Mouse (Mus musculus) spleen, postnatal 36 days (tissue): ENCODE results near the gene Wasl.

Experiments used
- DNase-seq, 2 experiments: peaks; one replicate each; pipeline ENCODE4 v3.0.0; 2022; ENCODE audit warnings: low spot score in 2 of 2, mixed read lengths in 1 of 2

Wasl gene

GRCm38 (mm10) chr6:24645346-24646053, 19.3 kb downstream of the Wasl start:
- no peak for DNase-seq

GRCm38 (mm10) chr6:24642960-24643359, 21.8 kb downstream of the Wasl start:
- DNase-seq: no peak

DNA sequence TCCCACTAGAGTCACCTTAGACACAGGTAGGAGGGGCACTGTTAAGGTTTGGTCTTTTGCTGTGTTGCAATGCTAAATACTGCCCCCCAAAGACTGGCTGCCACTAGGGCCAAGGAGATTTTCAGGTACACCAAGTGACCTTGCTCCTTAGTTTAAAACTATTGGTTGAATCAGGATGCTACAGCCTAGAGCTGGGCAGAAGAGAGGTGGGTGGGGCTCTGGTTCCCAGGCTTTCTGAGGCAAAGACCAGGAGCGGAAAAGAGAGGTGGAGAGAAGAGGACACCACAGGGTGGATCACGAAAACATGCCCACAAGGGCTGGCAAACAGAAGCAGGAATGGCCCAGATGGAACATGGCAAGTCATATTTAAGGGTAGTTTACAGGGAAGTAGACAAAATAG, 22.6 kb downstream of the Wasl start:
- no peak for DNase-seq

DNA sequence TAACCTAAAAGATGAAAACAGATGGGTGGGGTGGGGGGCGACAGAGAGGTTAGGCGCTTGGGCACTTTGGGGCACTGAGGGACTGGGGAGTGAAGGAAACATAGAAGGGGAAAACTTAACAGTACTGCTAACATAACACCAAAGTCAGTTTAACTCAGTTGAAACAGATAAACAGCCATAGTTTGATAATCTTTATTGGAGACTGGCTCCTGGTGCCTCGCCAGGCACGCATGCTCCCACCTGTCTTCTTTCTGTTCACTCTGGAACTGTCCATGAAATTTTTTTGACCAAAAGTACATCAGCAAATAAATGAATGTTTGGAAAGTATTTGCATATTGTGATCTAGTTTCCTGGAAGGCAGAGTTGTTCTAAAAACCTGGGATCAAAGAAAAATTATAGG, 23.5 kb downstream of the Wasl start:
- DNase-seq: no peak

GRCm38 (mm10) chr6:24635814-24636213, 29.0 kb downstream of the Wasl start:
- no peak for DNase-seq

GRCm38 (mm10) chr6:24634065-24634464, 30.7 kb downstream of the Wasl start:
- DNase-seq: no peak

- DNase-seq: no peak
Observed at GRCm38 (mm10) chr6:24632061-24632460, 32.7 kb downstream of the Wasl start.

DNA sequence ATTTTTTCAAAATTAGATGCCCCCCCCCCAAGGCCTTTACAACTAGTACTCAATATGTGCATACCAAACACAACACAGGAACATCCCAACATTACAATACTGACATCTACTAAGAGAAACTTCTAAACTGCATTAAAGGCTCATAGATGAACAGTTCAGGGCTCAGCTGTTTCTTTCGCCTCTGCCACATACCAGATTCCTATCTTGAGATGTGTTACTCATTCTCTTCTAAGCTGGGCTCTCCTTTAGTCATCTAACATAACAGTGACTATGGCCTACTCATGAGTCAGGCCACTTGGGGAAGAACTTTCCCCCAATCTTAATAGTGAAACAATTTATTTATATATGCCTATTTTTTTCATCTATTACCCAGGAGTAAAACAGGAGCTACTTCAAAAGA, 36.3 kb downstream of the Wasl start:
- no peak for DNase-seq

DNA sequence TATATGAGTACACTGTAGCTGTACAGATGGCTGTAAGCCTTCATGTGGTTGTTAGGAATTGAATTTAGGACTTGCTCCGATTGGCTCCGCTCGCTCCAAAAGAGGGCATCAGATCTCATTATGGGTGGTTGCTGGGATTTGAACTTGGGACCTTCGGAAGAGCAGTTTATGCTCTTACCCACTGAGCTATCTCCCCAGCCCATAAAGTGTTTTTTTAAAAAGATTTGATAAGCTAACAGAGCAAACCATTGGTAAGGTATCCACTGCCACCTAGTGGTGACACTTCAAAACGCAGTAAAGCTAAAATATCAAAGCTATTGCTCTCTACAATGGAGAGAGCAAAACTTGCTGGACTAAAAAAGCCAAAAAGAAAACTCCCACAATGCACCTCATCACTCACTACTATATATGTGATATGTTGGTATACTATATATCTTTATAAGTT, 37.2 kb downstream of the Wasl start:
- peak; percentile 6 to 29 for DNase-seq

DNA sequence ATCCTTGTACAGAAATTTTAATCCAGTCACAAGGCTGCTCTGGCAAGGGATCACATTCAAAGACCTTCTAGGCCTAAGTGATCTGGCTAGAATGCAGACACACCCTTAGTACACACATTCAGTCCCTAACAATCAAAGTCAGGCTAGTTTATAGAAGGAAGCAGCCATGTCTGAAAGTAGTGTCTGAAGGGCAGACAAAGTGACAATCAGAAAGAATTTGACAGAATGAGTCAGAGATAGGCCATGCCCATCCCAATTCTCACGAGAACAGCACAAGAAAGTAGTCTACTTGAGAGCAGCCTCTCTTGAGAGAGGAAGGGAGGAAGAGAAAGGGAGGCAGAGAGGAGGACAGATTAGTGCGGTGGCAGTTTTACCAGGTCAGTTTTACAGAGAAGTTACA, 42.7 kb downstream of the Wasl start:
- DNase-seq: no peak

- no peak for DNase-seq
Observed at GRCm38 (mm10) chr6:24620936-24621335, 43.9 kb downstream of the Wasl start.

DNA sequence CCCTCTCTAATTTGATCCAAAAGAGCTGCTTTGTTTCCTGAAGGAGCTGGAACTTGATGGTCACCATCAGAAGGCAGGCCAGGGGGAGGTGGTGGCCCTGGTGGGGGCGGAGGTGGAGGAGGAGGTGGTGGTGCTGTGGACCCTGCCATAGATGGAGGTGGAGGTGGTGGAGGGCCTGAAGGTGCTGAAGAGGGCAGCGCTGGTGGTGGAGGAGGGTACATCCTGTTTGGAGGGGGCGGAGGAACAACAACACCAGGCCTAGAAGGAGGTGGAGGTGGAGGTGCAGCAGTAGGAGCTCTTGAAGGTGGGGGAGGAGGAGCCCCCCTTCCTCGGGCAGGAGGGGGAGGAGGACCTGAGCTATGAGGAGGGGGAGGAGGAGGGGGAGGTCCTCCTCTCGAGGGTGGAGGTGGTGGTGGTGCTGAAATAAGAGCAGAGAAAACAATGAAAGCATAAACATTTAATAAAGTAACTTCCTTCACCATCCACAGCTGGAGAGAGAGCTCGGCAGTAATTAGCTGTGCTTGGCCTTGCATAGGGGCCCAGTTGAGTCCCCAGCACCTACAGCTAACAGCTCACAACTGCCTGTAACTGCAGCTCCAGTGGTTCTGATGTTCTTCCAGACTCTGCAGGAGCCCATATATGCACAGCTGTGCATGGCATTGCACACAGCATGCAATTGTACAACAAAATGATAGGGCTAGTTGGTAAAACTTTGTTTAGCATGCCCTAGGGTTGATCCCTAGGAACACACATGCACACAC, 45.3 kb downstream of the Wasl start:
- no peak for DNase-seq

- DNase-seq: no peak
Observed at GRCm38 (mm10) chr6:24616746-24617145, 48.1 kb downstream of the Wasl start.

DNA sequence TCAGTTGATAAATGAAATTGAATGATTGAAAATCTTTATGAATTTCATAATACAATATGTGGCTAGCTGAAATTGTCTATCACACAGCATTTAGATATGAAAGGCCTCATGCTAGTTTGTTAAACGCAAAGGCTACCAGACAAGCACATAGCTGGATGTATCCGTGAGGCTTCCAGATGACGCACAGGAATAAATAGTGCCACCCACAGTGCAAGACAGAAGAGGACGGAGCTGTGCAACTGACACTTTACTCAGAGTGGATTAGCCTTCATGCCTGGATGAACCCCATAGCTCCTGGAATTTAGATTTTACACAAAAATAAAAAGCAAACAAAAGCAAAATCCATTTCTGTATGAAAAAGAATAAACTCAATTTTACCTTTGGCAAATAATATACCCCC, 50.9 kb downstream of the Wasl start:
- DNase-seq: no peak

DNA sequence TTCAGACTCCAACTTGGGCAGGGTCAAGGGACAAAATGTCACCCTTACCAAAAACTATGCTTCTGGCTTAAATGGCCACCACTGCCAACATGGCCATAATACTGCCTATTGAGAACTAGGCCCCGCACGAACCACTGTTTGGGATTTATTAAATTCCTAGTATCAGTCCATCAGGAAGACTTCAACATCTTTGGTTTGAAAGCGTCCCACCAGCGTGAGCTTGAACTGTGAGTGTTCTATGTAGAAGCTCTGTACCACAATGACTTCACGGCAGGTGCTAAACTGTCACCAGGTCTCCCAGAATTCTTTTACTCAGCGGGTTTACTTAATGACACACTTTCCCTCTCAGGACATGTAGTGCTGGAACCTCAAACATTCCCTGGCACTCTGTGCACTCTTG, 51.5 kb downstream of the Wasl start:
- DNase-seq: no peak

DNA sequence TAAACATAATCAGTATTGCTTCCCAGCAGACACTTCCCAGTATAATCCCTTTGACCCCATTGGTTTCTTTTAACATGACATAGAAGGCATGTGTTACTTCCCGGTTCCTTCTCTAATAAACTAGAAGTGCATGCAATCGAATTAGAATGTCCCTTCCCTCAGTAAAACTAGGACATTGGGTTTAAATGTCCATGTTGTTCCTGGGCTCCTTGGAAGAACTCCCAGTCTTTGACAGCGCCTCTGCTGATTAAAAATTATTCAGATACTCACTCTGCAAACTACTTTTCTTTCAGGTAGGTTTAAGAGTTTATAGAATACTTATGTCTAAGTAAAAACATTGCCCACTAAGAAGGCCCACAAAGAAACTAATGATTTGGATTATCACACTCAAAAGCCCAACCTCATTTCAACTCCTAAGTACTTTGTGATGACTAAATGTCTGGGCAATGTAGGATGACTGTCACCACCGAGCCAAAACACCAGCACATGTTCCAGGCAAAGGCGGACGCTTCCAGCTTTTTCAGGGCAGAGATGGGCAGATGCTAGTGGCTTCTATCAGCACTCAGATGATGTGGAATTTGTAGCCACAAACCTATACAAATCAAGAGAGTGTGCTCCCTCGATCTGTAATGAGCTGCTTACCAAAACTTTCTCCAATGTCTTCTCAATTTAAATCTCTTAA, 52.6 kb downstream of the Wasl start:
- no peak for DNase-seq

- DNase-seq: no peak
Observed at GRCm38 (mm10) chr6:24610358-24610757, 54.5 kb downstream of the Wasl start.

GRCm38 (mm10) chr6:24609531-24609930, 55.3 kb downstream of the Wasl start:
- no peak for DNase-seq

- no peak for DNase-seq
Observed at GRCm38 (mm10) chr6:24608682-24609081, 56.1 kb downstream of the Wasl start.

DNA sequence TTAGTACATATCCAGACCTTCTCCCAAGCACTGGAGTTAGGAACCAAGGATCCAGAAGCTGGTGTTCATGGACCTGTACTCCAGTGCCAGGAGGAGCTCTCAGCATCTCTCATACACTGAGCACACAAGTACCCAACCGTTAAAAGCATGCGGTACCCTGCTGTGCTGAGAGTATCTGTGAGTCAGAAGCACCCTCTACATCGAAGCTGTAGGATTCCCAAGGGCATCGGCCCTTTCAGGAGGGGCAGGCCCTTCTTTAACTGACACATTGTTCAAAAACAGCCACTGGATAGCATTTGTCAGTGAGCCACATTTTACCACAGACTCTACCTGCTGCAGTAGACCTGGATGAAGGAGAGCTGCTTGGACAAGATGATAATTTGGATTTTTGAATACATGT, 56.7 kb downstream of the Wasl start:
- no peak for DNase-seq

DNA sequence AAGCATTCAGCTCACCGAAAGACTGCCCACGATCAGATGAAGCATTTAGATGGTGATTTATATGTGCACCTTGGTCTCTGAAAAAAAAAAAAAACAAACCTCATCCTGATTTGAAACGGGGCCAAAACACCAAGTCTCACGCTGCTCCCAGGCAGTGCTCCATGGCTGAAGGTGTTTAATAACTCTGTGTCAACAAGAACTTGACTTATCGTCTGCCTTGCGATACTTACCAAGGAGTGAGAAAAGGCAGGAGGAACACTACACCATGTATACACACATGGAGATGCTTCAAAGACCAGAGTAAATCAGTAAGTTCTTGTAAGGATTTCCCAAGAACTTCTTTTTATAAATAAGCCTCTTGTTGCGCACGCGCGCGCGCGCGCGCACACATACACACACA, 57.3 kb downstream of the Wasl start:
- no peak for DNase-seq

DNA sequence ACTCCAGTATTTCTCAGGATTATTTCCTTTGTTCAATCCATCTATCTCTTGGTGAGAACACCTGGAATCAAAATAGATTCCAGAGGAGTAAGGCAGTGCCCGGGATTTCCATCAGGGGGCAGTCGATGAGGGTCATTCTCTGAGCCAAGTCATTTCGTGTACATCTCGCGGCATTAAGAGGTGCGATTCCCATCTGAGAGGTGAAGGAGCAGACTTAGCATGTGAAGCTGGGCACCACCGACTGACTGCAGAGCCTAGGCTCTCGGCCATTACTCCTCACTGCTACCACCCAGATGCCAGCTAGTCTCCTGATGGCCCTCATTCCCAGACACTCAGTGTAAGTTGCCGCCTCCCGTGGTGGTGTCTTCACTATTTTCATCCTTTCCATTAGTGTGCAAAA, 58.3 kb downstream of the Wasl start:
- DNase-seq: no peak

GRCm38 (mm10) chr6:24605631-24606030, 59.2 kb downstream of the Wasl start:
- DNase-seq: no peak
